Mouse (Mus musculus) neural tube, embryonic 11.5 days (tissue): ENCODE measurements around the gene Tanc2. TPM values are rescaled to one million over a fixed set of nuclear protein-coding genes. Genes with fewer than 3 reads are reported as not detected.
A peak's percentile ranks its signal among the peaks of the same experiment; 100 is the strongest.

Experiments used
- ATAC-seq: fragments of 200-750 bp; cut with Nextera tagmentation; 2 replicates; pipeline ENCODE4 v1.8.0; 2017; ENCODE audit warnings: moderate number of reproducible peaks, mild to moderate bottlenecking, moderate TSS enrichment, moderate library complexity; ENCODE audit not compliant: insufficient read depth, low FRiP score, low TSS enrichment
- DNase-seq: peaks from one replicate; pipeline ENCODE4 v3.0.0-alpha.2; 2015; ENCODE audit warnings: low spot score
- H3K27ac ChIP-seq: fragments of 300-500 bp; sonication (generic); 2 replicates; pipeline ENCODE4 v1.5.1; 2014; ENCODE audit warnings: low read depth, mild to moderate bottlenecking, low read length
- H3K27me3 ChIP-seq: fragments of 300-500 bp; sonication (generic); 2 replicates; pipeline ENCODE4 v1.6.1; 2014; ENCODE audit warnings: mild to moderate bottlenecking, low read length, mixed read lengths; ENCODE audit not compliant: control insufficient read depth, insufficient read depth
- H3K36me3 ChIP-seq: fragments of 300-500 bp; sonication (generic); 2 replicates; pipeline ENCODE4 v1.6.1; 2014; ENCODE audit warnings: mild to moderate bottlenecking, low read length, moderate library complexity, mixed read lengths; ENCODE audit not compliant: control insufficient read depth, insufficient read depth
- H3K4me1 ChIP-seq: fragments of 300-500 bp; sonication (generic); 2 replicates; pipeline ENCODE4 v1.6.1; 2014; ENCODE audit warnings: low read length, mixed read lengths; ENCODE audit not compliant: control insufficient read depth, insufficient read depth
- H3K4me2 ChIP-seq: fragments of 300-500 bp; sonication (generic); 2 replicates; pipeline ENCODE4 v1.6.1; 2014; ENCODE audit warnings: low read depth, mild to moderate bottlenecking, moderate library complexity
- H3K4me3 ChIP-seq: fragments of 300-500 bp; sonication (generic); 2 replicates; pipeline ENCODE4 v1.5.1; 2014; ENCODE audit warnings: low read depth, low read length
- H3K9ac ChIP-seq: fragments of 300-500 bp; sonication (generic); 2 replicates; pipeline ENCODE4 v1.6.1; 2014; ENCODE audit warnings: mild to moderate bottlenecking, low read length
- H3K9me3 ChIP-seq: fragments of 300-500 bp; sonication (generic); 2 replicates; pipeline ENCODE4 v1.6.1; 2016; ENCODE audit warnings: low read length; ENCODE audit not compliant: control insufficient read depth
- WGBS: fragments of 180-500 bp; shearing (Covaris S2); extraction: QIAGEN DNeasy Blood & Tissue Kit; methylation state at CpG from one replicate; pipeline ENCODE4 v1.1.7; 2014; 5-methylcytosine and 5-hydroxymethylcytosine counted together
- polyA plus RNA-seq: library from polyadenylated mRNA; unstranded; fragments of >200 nt; fragmentation: Nextera tagmentation; extraction: Ambion mirVana; gene quantifications from 2 replicates; pipeline ENCODE4 v1.2.1, GENCODE M21; 2014

The Tanc2 gene
- polyA plus RNA-seq, 1 experiment from 2014 or later: 25.0 TPM

DNA sequence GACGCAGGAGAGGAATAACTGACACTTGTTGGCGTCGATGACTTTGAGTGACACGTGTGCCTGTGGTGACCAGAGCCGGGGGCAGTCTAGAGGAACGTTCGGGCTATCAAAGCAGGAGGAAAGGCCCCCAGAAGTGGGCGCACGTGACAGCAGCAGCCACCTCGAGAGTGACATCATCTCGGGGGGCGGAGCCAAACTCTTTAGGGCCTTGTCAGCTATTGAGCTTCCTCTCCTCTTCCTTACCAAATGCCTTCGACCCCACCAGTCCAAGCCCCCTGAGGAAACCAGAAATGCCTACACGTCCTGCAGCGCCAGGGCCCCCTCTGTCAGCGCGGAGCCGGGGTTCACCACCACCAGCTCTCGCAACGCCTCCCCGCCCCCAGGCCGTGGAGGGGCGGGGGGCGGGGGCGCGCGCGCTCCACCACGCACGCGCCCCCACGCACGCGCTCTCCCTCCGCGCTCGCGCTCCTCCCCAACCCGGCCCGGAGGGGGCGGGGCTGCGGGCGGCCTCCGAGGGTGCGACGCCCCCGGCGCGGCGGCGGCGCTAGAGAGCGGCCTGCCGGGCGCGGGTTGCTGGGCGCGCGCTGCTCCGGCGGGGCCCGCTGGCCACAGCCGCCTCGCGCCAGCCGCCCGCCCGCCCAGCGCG, 432 bp upstream of the Tanc2 start:
- no peaks in the 10 kb centered on the region for H3K36me3 ChIP-seq
- no peaks in the 10 kb centered on the region for H3K9me3 ChIP-seq
- H3K9ac ChIP-seq: peak overlapping the region; percentile 94
- under 1% methylated on average over 47 of the region's 70 CpGs for WGBS
- H3K4me1 ChIP-seq: no peaks in the 10 kb centered on the region; the same call in 1 of the 2 replicates
- peak overlapping the region; percentile 95 for H3K27ac ChIP-seq
- H3K4me3 ChIP-seq: peak overlapping the region; percentile 93
- DNase-seq (peak; percentile 92), ATAC-seq (peak; percentile 91)
- no peaks in the 10 kb centered on the region for H3K27me3 ChIP-seq
- peak overlapping the region; percentile 90 for H3K4me2 ChIP-seq

- Histone ChIP-seq H3K9ac (no peak overlapping the region), H3K36me3 (no peaks in the 10 kb centered on the region), H3K27me3 (no peaks in the 10 kb centered on the region), H3K4me3 (no peak overlapping the region), H3K4me2 (peak overlapping the region; percentile 8; the same call in 1 of the 2 replicates), H3K4me1 (no peaks in the 10 kb centered on the region; the same call in 1 of the 2 replicates), H3K27ac (no peak overlapping the region), H3K9me3 (no peaks in the 10 kb centered on the region)
- WGBS: 44% methylated on average over 1 of the region's 1 CpGs
- DNase-seq (peak; percentile 48), ATAC-seq (no peak)
These were observed 2.1 kb downstream of the Tanc2 start for GRCm38 (mm10) chr11:105591905-105592304.

DNA sequence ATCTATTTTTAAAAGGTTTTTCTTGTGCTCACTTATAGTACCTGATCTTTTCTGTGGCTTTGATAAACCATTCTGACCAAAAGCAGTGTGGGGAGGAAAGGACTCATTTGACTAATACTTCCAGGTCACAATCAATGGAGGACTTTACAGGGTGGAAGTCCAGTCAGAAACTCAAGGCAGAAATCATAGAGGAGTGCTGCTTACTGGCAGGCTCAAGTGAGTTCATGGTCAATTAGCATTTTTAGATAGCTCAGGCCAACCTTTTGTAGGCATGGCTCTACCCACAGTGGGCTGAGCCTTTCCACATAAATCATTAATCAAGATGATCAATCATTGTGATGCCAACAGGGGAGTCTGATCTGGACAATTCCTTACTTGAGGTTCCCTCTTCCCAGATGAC, 12.4 kb downstream of the Tanc2 start:
- H3K9ac ChIP-seq: no peak overlapping the region
- H3K9me3 ChIP-seq: no peaks in the 10 kb centered on the region
- DNase-seq (no peak), ATAC-seq (no peak)
- no peaks in the 10 kb centered on the region for H3K36me3 ChIP-seq
- no peaks in the 10 kb centered on the region for H3K4me1 ChIP-seq
- no peak overlapping the region for H3K4me2 ChIP-seq
- H3K27me3 ChIP-seq: no peaks in the 10 kb centered on the region
- no peak overlapping the region for H3K4me3 ChIP-seq
- no peak overlapping the region for H3K27ac ChIP-seq

DNA sequence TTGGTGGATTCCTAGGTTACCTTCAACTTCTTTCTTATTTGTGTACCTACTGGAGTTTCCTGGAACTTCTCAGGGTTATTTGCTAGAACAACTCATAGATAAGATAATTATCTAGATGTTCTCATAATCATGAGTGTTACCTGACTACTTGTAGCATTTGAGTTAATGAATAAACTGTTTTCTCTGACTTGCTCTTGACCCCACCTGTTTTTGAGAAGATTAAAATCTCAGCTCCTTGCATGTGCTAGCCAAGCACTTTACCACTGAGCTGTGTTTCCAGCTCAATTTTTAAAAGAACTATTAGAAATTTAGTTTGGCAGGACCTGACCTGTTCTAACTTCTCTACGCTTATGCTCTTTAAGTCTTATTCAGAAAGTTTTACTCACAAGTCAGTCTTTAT, 36.4 kb downstream of the Tanc2 start:
- no peak for ATAC-seq
- 100% methylated on average over 1 of the region's 1 CpGs for WGBS
- no peak for DNase-seq

GRCm38 (mm10) chr11:105643995-105644394, 54.2 kb downstream of the Tanc2 start:
- H3K9ac ChIP-seq: no peak overlapping the region
- no peaks in the 10 kb centered on the region for H3K4me1 ChIP-seq
- no peaks in the 10 kb centered on the region for H3K9me3 ChIP-seq

More for the DNA sequence above, 36.4 kb downstream of the Tanc2 start:
- Histone ChIP-seq H3K9me3 (no peaks in the 10 kb centered on the region), H3K4me3 (no peak overlapping the region), H3K4me2 (no peak overlapping the region), H3K4me1 (no peaks in the 10 kb centered on the region), H3K27ac (no peak overlapping the region), H3K27me3 (no peaks in the 10 kb centered on the region), H3K9ac (no peak overlapping the region), H3K36me3 (no peaks in the 10 kb centered on the region)

DNA sequence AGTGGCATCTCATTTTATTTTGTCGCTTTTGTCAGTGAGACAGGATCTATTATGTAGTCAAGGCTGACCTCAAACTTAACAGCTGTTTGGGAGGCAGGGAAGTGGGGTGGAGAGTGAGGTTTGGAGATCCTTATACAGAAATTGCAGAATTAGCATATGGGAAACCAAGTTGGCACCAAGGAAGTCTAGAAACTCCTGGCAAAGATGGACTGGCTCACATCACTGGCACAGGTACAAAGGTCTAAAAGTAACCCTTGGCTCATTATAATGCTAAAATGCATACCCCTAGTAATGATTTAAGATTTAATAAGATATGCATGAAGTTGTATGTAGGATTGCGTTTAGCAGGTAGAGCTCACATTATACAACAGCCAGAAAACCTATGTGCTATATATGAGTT, 58.2 kb downstream of the Tanc2 start:
- 87% methylated on average over 2 of the region's 2 CpGs for WGBS
- H3K9me3 ChIP-seq: no peaks in the 10 kb centered on the region
- no peak for ATAC-seq

More at GRCm38 (mm10) chr11:105643995-105644394, 54.2 kb downstream of the Tanc2 start:
- Histone ChIP-seq H3K27ac (no peak overlapping the region), H3K4me3 (no peak overlapping the region), H3K27me3 (no peaks in the 10 kb centered on the region), H3K4me2 (no peak overlapping the region), H3K36me3 (no peaks in the 10 kb centered on the region)
- ATAC-seq: no peak
- DNase-seq: no peak

GRCm38 (mm10) chr11:105654616-105655015, 64.8 kb downstream of the Tanc2 start:
- Histone ChIP-seq H3K36me3 (no peaks in the 10 kb centered on the region), H3K4me1 (no peaks in the 10 kb centered on the region), H3K4me3 (no peak overlapping the region), H3K4me2 (no peak overlapping the region), H3K9ac (no peak overlapping the region), H3K9me3 (no peaks in the 10 kb centered on the region), H3K27ac (no peak overlapping the region), H3K27me3 (no peaks in the 10 kb centered on the region)
- DNase-seq (no peak), ATAC-seq (no peak)
- WGBS: 92% methylated on average over 2 of the region's 2 CpGs

More for the DNA sequence above, 58.2 kb downstream of the Tanc2 start:
- DNase-seq: no peak
- Histone ChIP-seq H3K4me1 (no peaks in the 10 kb centered on the region), H3K9ac (no peak overlapping the region), H3K27ac (no peak overlapping the region), H3K4me2 (no peak overlapping the region), H3K36me3 (no peaks in the 10 kb centered on the region), H3K27me3 (no peaks in the 10 kb centered on the region), H3K4me3 (no peak overlapping the region)

DNA sequence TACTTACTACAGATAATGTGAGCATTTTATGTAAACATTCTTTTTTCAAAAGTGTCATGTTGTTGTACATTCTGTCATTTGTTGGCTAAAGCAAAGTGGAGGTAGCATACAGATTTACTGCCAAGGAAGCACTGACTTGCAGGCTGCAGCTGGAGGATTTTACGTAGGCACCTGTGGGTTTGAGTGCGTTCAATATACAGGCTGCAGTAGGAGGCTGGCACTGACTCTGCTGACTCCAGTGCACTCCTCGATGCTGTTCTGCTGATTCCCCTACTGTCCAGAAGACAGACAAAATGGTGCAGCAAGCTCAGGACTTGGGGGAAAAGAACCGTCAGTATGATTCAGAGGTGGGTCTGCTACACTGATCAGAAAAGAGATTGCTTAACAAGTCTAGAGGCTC, 65.5 kb downstream of the Tanc2 start:
- Histone ChIP-seq H3K27me3 (no peaks in the 10 kb centered on the region), H3K4me1 (no peaks in the 10 kb centered on the region), H3K9me3 (no peaks in the 10 kb centered on the region), H3K4me3 (no peak overlapping the region), H3K27ac (no peak overlapping the region), H3K4me2 (no peak overlapping the region), H3K36me3 (no peaks in the 10 kb centered on the region), H3K9ac (no peak overlapping the region)
- no peak for ATAC-seq
- DNase-seq: no peak
- whole genome bisulfite sequencing: 87% methylated on average over 4 of the region's 4 CpGs

DNA sequence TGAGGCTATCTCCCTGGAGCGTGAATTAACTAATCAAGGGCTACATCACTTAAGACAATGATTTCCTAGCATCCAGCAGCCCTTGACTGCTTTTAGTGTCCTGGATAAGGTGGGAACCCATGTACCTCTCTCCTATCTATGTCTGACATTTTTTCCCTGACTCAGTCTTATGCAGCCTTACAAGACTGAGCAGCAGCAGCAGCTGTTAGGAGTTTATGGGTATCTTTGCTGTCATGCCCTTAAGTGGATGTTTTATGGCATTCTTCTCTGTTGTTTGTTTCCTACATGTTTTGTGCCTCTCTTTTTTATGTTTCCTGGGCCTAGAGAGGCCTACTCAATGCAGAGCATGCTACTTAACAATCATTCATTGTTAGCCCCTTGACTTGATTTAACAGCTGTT, 78.1 kb downstream of the Tanc2 start:
- no peaks in the 10 kb centered on the region for H3K27me3 ChIP-seq
- no peak overlapping the region for H3K9ac ChIP-seq
- ATAC-seq: no peak
- H3K4me2 ChIP-seq: no peak overlapping the region
- 83% methylated on average over 1 of the region's 1 CpGs for WGBS
- H3K4me3 ChIP-seq: no peak overlapping the region
- H3K36me3 ChIP-seq: no peaks in the 10 kb centered on the region
- H3K27ac ChIP-seq: no peak overlapping the region
- H3K9me3 ChIP-seq: no peaks in the 10 kb centered on the region
- DNase-seq: no peak
- H3K4me1 ChIP-seq: no peaks in the 10 kb centered on the region
